Mouse (Mus musculus): ENCODE data around the gene Eln. TPM values are rescaled to one million over a fixed set of nuclear protein-coding genes. Genes with fewer than 3 reads are reported as not detected.

Eln gene
- total RNA-seq, 2 experiments from 2014 or later = 334 to 400 TPM

DNA sequence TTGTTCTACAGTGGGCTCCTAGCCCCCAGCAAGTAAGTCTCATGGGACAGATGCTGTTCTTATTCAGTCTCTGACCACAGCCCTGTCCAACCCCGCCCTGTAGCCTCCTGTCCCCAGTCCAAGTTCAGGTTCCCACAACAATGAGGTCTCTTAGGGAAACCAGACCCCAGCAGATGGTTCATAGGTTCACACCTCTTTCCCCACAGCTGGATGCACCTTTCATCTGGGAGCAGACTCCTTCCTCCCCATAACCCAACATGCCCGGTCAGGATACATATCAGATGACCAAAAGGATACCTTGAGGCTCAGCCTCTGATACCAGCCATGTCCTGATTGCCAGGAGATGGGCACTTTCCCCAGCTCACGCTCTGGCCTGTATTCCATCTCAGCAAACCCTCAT is 1.3 kb downstream of the Eln start:
- DNase-seq (ENCODE audit: low spot score in 2 of 2) = no peak

DNA sequence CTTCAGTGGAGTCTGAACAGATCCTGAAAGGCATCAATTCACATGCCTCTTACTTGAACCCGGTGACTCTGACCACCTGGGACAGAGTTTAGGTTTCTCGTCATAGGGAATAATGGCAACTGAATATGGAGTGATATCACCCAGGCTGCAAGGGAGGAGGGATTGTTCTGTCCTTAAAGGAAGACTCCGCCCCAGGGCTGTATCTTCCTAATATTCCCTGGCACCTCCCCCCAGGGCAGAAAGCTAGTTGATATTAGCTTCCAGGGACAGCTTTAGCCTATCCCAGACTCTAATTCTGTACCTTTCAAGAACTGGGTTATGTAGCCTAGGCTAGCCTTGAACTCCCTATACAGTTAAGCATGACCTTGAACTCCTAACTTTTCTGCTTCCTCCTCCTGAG is 2.1 kb downstream of the Eln start:
- no peak for DNase-seq (ENCODE audit: low spot score in 2 of 2)

DNA sequence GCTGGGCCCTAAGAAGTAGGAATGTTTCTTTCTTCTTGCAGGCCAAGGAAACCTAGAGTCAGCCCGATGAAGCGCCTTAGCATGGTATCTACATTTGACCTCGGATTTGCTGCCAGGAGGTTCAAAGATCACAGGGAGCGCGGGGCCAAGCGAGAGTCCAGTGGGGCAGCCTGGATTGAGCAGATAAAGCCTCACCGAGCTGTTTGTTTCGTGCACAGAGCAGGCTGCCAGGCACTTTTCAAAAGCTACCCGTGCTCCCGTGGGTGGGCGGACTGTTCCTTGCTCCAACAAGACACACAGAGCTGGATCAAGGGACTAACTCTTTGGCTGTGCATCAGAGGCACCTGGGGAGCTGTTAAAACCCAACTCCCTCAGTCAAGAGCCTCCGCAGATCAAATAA is 3.1 kb downstream of the Eln start:
- DNase-seq (ENCODE audit: low spot score in 2 of 2) = no peak

DNA sequence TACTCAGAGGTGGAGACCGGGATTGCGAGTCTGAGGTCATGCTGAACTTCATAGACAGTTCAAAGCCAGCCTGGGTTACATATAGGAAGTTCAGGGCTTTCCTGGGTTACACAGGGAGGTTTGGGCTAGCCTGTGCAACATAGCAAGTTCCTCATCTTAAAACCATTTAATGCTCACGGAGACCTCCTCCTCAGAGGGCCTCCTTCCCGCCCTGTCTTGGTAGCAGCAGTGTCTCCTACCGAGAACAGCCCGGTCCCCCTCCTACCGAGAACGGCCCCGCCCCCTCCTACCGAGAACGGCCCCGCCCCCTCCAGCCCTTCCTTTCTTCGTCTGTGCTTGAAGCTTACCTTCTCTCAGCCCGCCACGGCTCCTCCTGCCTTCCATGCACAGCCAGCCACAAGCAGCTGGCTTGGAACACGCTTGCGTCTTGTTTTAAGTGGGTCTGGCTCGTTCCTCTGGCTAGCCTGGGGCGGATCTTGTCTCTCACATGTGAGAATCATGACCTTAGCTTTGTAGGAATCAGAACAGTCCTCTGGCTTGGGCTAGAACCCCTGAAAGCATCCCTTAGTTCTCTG is 4.8 kb downstream of the Eln start:
- peak in 1 of 2 experiments; percentile 46 for DNase-seq (ENCODE audit: low spot score in 2 of 2)

DNA sequence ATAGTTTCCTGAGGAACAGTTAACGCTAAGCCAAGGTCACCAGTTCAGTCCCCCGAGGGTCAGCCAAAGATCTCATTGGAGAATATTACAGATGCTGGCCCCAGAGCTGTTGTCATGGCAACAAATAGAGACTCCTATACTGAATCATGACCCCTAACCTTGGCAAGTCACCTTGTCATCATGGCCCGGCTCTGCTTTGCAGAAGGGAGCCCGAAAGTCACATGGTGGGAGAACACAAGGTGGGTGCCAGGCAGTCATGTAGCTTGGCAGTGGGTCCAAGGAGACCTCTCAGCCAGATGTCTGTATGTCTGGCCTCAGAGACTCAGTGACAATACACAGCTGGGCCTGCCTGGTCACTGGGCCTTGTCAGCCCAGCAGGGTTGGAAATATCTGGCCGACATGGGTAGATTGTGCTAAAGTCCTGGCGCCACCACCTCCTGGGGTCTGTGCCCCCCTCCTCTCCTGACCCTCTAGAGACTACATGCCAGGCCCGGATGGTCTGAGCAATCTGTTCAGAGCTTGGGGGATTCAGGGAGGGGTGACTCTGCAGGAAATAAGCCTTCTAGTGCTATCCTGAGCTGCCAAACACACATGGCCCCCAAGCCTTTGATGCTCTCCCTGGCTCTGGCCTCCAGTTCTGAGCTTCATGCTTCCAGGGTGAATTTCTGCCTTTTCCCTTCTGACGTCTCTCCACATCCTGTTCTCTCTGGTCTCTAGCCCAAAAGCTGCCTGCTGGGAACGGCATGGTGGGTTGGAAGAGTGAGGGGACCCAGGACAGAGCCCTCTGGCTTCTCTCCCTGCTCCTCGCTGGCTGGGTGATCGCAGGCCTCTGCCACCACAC is 6.4 kb downstream of the Eln start:
- no peak for DNase-seq (ENCODE audit: low spot score in 2 of 2)

DNA sequence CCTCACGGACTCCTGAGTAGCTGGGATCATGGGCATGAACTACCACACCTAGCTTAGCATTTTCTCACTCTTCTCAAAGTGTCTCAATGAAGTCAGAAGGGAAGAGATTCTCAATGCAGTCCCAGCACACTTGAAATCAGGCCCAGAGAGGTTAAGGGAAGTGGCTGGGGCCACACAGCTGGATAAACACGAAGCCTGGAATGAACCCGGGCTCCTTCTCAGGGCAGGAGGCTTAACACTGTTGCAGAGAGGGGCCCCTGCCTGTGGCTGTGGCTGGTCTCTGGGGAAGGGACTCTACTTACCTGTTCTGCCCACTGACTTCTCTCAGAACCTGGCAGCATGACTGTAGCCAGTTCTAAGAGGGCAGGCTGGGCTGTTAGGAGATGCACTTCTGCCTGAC is 7.2 kb downstream of the Eln start:
- DNase-seq (ENCODE audit: low spot score in 2 of 2) = no peak

DNA sequence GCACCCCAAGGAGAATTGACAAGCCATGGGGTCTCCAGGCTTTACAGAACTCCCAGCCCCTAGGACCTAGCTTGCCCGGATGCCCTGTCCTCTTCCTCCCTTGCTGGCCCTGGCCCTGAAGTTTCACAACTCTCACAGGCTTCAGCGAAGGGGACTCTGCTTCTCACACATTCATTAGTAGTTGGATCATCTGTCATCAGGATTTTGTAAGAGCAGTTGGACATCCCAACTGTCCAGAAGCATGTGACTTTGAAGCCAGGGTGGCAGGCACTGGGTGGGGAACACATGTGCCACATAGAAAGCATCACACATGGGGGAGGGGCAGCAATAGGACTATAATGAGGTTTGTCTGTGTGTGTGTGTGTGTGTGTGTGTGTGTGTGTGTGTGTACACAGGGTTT is 12.2 kb downstream of the Eln start:
- no peak for DNase-seq (ENCODE audit: low spot score in 2 of 2)

DNA sequence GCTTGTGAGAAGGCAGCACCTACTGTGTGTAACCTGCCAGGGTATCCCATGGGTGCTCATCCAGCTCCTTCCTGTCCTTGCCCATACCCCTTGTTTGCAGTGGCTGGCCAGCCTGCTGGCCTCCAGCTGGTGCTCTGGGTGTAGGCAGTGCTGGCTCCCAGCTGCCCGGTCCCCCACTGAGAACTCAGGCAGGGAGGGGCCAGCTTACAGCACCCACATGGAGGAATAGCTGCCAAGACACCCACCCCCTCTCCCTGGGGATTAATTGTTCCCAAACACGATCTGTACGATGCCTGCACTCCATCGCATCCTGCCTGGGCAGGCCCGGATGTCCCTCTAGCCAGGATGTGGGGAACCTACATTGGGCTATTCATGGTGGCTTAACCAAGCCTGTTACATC is 13.1 kb downstream of the Eln start:
- no peak for DNase-seq (ENCODE audit: low spot score in 2 of 2)

DNA sequence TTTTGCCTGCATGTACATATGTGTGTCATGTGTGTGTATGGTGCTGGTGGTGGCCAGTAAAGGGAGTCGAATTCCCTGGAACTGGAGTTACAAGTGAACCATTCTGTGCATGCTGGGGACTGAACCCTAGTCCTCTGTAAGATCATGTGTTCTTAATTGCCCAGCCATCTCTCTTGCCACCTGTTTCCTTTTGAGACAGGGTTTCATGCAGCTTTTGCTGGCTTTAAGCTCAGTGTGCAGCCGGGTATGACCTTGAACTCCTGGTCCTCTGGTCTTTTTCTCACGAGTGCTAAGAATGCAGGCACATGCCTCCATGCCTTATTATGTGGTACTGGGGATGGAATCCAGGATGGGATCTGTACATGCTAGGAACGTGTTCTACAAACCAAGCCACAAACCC is 13.9 kb downstream of the Eln start:
- no peak for DNase-seq (ENCODE audit: low spot score in 2 of 2)

DNA sequence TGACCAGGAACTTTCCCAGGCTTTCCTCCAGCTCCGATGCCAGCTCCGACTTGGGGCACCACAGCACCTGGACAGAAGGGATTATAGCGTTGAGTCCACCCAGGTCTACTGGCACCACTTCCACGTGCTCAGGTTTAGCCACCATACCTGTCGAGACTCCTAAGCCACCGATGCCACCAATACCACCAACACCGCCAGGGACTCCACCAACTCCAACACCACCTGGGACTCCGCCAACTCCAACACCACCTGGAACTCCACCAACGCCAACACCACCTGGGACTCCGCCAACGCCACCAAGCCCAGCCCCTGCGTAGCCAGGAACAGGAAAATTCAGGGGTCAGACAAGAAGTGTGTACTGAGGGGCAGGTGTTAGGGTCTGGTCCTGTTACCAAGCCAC is 18.0 kb downstream of the Eln start:
- DNase-seq (ENCODE audit: low spot score in 2 of 2) = no peak

DNA sequence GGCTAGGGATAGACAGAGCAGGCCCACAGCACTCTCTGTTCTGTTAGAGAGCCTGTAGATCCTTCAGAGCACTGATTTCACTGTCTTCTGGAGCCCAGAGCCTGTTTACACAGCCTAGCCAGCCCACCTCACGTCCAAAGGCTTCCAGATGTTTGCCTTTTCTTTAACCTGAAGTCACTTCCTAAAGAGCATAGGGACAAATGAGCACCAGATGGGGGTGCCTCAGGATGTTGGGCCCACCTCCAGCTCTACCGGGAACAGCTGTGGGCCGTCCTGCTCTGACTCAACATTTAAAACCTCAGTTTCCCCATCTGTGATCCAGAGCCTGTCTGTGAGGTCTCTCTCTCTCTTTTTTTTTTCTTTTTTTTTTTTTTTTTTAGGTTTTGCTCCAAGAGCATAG is 18.6 kb downstream of the Eln start:
- no peak for DNase-seq (ENCODE audit: low spot score in 2 of 2)

DNA sequence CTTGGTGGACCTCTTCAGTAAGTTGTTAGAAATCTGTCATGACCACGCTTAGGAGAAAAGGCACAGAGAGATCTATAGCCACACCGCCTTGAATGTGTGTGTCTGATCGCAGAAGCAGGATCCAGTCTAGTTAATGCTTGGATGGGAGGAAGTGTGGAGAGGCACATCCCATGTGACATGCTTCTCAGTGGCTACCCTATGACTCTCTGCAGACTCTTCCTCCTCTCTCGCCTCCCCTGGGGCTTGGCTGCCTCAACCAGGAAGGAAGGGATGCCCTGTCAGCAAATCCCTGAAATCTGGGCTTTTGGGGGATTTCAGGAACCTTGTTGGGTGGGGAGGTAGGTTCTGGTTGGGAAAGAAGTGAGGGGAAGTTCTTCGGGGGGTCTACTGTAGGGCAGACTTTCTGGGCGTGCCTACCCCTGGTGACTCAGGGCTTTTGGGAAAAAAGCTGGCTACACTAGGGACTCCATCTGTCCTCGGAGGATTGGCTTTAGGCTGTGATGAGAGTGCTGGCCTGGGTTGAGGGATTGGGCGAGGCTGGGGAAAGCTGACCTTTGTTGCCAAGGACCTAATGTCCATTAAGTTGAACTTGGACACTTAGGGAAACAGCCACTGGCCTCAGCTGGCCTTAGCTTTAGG is 20.0 kb downstream of the Eln start:
- DNase-seq (ENCODE audit: low spot score in 2 of 2) = no peak

DNA sequence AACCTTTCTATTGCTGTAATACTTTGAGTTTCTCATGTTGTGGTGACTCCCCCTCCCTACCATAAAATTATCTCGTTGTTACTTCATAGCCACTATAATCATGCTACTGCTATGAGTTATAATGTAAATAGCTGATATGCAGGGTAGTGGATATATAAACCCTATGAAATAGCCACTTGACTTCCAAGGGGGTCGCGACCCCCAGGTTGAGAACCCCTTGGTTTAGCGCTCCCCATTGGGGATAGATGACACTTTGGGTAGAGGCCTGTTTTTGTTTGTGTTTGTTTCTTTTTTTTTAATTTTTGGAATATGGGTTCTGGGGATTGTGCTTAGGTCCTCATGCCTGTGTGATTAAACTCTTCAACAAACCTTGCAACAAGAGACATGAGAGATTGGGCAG is 21.8 kb downstream of the Eln start:
- DNase-seq (ENCODE audit: low spot score in 2 of 2) = no peak

DNA sequence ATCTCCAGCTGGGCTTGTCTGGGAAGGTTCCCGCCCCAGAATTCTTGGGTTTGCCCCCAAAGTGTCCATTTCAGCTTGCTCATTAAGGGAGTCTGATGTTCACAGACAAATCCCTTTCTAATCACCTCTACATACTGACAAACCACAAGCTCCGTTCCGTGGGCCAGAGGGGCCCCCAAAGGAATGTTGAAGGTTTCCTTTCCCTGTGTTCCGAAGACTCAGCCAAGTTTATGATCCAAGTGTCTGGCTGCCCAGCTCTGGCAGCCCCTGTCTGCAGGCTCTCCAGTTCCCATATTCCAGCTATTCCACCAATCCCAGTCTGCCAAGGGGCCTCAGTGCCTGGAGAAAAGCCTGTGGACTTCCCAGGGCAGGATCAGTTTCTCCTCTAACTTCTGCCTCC is 27.1 kb downstream of the Eln start:
- DNase-seq (ENCODE audit: low spot score in 2 of 2) = no peak

DNA sequence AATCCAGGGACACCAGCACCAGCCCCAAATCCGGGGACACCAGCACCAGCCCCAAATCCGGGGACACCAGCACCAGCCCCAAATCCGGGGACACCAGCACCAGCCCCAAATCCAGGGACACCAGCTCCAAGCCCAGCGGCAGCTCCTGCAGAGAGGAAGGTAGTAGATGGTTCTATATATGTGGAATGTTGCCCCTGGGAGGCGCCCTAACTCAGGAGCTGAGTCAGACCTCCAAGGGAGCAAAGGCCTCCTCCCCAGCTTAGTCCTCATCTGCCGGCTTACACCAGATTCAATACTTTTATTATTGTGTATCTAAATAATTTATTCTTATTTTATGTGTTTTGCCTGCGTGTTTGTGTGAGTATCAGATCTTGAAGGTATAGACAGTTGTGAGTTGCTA is 36.0 kb downstream of the Eln start:
- DNase-seq (ENCODE audit: low spot score in 2 of 2) = no peak

DNA sequence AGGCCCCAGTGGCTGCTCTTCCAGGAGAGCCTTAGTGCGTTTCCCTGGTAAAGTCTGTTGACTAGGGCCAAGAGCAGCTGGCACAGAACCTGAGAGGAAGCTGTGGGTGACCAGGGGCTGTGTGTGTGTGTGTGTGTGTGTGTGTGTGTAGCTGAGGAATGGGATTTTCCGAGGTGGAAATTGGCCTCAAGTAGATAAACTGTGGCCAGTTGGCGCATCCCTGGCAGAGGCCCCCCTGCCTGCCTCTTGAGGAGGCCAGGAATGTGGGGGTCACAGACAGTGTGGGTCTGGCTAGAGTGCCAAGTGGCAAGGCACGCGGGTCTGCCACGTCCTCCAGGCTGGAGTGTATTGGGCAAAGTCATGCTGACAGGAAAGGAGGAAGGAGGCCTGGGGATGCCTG is 37.8 kb downstream of the Eln start:
- peak in 1 of 2 experiments; percentile 47 for DNase-seq (ENCODE audit: low spot score in 2 of 2)

DNA sequence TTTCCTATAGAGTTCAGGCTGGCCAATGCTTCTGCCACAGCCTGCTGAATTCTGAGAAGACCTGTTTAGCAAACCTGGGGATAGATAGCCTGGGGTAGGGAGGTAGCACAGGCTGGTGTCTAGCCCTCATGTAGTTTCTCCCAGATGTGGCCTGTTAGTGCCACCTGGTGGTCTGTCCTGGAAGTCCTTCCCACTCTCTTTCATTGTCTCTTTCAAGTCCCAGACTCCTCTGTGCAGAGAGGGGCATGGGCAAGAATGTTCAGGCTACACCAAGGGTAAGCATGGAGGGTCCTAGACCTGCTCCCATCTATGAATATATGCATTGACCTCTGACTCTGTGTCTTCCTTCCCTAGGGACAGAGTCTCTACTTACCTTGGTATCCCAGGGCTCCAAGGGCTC is 43.0 kb downstream of the Eln start:
- peak in 1 of 2 experiments; percentile 65 for DNase-seq (ENCODE audit: low spot score in 2 of 2)

DNA sequence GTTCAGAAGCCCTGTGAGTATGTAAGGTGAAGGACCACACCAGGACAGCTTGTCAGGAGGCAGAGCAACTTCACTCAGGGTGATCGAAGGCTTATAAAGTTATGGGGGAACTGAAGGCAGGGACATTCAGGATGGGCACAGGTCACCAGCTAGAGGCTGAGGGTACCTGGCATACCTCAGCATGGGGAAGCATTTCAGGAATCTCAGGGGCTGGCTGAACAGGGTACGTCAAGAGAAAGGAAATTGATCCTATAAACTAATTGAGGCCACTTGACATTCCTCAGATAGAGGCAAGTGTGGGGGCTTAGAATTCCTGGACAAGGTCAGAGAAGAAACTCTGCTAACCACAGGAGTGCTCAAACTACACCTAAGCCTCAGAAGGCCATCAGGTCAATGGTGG is 51.6 kb downstream of the Eln start:
- no peak for DNase-seq (ENCODE audit: low spot score in 2 of 2)

DNA sequence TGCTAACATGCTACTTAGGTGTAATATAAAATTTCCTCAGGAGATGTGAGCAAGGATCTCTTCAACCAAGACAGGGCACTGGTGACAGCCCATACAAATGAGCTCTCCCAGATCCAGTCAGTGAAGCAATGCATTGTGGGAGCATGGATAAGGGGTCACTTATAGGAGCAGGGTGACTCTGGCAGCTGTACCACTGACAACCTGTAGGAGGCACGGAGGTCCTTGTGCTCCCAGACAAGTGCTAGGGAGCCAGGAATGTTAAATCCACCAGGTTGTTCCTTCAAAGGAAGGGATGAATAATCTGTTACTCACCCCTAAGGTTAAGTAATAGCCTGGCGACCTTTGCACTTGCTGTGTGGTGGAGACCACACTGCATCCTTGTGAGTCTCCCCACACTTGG is 52.0 kb downstream of the Eln start:
- DNase-seq (ENCODE audit: low spot score in 2 of 2) = no peak

DNA sequence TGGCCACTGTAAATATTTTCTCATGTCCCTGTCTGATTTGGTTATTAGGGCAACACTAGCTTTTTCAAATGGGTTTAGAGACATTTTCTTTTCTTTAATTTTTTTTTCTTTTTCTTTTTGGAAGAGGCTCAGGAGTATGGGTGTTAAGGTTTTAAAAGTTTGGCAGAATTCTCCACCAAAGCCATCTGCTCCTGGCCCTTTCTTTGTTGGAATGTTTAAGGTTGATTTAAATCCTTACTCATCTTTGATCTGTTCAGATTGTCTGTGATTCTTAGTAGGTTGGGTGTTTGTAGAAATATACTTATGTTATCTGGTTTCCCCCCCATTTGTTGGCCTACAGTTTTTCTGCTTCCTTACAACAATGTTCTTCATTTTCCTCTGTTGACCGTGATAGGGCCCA is 54.4 kb downstream of the Eln start:
- no peak for DNase-seq (ENCODE audit: low spot score in 2 of 2)

DNA sequence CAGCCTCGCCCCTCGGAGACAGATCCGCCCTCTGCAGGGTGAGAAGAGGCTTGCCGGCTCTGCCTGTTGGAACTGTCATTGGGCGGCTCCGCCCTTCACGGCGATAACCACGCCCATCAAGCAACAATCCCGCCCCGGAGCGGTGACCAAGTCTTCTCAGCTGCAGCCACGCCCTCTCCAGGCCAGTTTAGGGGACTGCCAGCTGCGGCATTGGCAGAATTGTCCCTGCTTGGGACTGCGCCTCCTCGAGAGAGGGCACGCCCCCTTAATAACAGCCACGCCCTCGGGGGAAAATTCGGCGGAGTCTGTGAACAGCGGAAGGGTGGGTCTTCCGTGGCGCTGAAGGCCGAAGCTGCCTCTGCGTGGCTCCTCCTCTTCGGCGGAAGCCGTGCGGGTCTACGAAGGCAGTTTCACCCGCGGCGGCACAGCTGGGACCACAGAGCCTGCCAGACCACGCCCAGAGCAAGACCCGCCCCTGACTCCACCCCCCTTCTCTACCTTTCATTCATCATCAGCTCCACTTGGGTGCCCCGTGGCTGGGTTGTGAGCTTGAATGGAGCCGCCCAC is 58.3 kb downstream of the Eln start:
- DNase-seq (ENCODE audit: low spot score in 2 of 2) = peak; percentile 93 to 97

DNA sequence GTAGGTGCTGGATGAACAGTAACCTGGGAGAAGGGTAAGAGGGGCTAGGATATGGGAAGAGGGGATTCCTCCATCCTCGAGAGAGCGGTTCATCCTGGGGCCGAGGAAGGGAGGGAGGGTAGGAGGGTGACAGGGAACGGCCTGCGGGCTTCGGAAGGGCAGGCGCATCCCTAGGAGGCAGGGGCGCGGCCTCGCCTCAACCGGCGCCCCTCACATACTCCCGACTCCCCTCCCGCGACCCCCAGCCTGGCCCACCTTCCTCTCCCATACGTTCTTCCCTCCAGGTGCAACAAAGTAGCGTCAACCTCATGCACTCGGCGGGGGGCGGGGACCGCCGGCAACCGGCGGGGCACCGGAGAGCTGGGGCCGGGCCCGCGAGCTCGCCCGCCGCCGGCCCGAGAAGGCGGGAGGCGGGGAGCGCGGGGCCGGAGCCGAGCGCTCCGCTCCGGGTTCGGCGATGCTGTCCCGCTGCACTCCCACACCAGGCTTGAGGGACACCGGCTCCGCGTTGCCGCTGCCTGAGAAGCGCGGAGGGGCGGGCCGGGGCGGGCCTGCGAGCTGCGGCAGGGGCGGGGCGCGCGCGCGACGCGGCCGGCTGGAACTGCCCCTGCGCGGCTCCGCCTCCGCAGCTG is 58.9 kb downstream of the Eln start, which contains the start of gene Limk1:
Gene Limk1, minus strand, starts transcription at position 513 of the 632 bp plus-strand sequence.
- DNase-seq (ENCODE audit: low spot score in 2 of 2) = peak in 1 of 2 experiments; percentile 42

All from gastrocnemius, postnatal 4 days (tissue).